Mouse (Mus musculus): Measurements from ENCODE around the gene Prpf6. TPM values are rescaled to one million over a fixed set of nuclear protein-coding genes. Genes with fewer than 3 reads are reported as not detected.
A peak's percentile ranks its signal among the peaks of the same experiment; 100 is the strongest.

Gene Prpf6
- 10 to 100 TPM; 31.1 to 36.5 TPM for total RNA-seq (2021)
- long read RNA-seq, experiment 1, transcript Prpf6-201 (21 exons, 3,054 nt): major isoform, 23 of 29 reads
- long read RNA-seq, experiment 1, partial matches to known transcripts: 4 of 29 reads
- long read RNA-seq, experiment 1, other reads (novel, unspliced or antisense): 2 of 29 reads
- long read RNA-seq, experiment 2, transcript Prpf6-201 (21 exons, 3,054 nt): major isoform, 28 of 35 reads
- long read RNA-seq, experiment 2, partial matches to known transcripts: 4 of 35 reads
- long read RNA-seq, experiment 2, other reads (novel, unspliced or antisense): 3 of 35 reads

- intact Hi-C loops (cut with DNase I): loop anchor here (10.0 kb wide), 1 partner anchor 407 kb away; the partner anchor contains the start of gene Ppdpf
- peak within 1 kb of the TSS; percentile 85 for H3K4me3 ChIP-seq
- H3K27ac ChIP-seq: peak within 1 kb of the TSS; percentile 92
- no peak for TF ChIP-seq CTCF (IDR thresholded peaks at IDR 0.05)
- no peak for DNase-seq
Observed at GRCm38 (mm10) chr2:181591528-181592085, at the start of gene Prpf6. Gene Prpf6, plus strand, starts transcription at chr2:181591868.

GRCm38 (mm10) chr2:181546142-181546541 is 45.5 kb upstream of the Prpf6 start:
- intact Hi-C loops (cut with DNase I): no loop called here
- TF ChIP-seq CTCF (IDR thresholded peaks at IDR 0.05): no peak
- DNase-seq: no peak
- H3K4me3 ChIP-seq: no peak overlapping the region
- H3K27ac ChIP-seq: no peak overlapping the region

- H3K4me3 ChIP-seq: no peak overlapping the region
- no peak for DNase-seq
- H3K27ac ChIP-seq: no peak overlapping the region
- no peak for TF ChIP-seq CTCF (IDR thresholded peaks at IDR 0.05)
- intact Hi-C loops (cut with DNase I): no loop called here
Observed at GRCm38 (mm10) chr2:181548227-181548626, 43.4 kb upstream of the Prpf6 start.

- intact Hi-C loops (cut with DNase I): no loop called here
- Histone ChIP-seq H3K4me3 (no peak overlapping the region), H3K27ac (no peak overlapping the region)
- TF ChIP-seq CTCF (IDR thresholded peaks at IDR 0.05): no peak
- DNase-seq: no peak
Observed at GRCm38 (mm10) chr2:181548682-181549081, 43.0 kb upstream of the Prpf6 start.

- peak; percentile 71 for DNase-seq
- Histone ChIP-seq H3K27ac (no peak overlapping the region), H3K4me3 (no peak overlapping the region)
- TF ChIP-seq CTCF (IDR thresholded peaks at IDR 0.05): no peak
- intact Hi-C loops (cut with DNase I): no loop called here
Observed at GRCm38 (mm10) chr2:181550233-181550632, 41.4 kb upstream of the Prpf6 start.

- no peak overlapping the region for H3K4me3 ChIP-seq
- DNase-seq: no peak
- no peak overlapping the region for H3K27ac ChIP-seq
- TF ChIP-seq CTCF (IDR thresholded peaks at IDR 0.05): no peak
- intact Hi-C loops (cut with DNase I): no loop called here
Observed at GRCm38 (mm10) chr2:181553772-181554171, 37.9 kb upstream of the Prpf6 start.

GRCm38 (mm10) chr2:181567338-181567737 is 24.3 kb upstream of the Prpf6 start:
- no peak for TF ChIP-seq CTCF (IDR thresholded peaks at IDR 0.05)
- no peak for DNase-seq
- H3K4me3 ChIP-seq: no peak overlapping the region
- intact Hi-C loops (cut with DNase I): loop anchor here (5.0 kb wide), 1 partner anchor 155 kb away; no protein-coding TSS in a partner anchor
- no peak overlapping the region for H3K27ac ChIP-seq

- H3K4me3 ChIP-seq: no peak overlapping the region
- peak; percentile 77 for TF ChIP-seq CTCF (IDR thresholded peaks at IDR 0.05)
- DNase-seq: peak; percentile 64
- no peak overlapping the region for H3K27ac ChIP-seq
- intact Hi-C loops (cut with DNase I): loop anchor here (2.0 to 5.0 kb wide), 2 partner anchors 46 to 156 kb away; no protein-coding TSS in a partner anchor
Observed at GRCm38 (mm10) chr2:181568272-181569008, 23.2 kb upstream of the Prpf6 start.

GRCm38 (mm10) chr2:181569856-181570255 is 21.8 kb upstream of the Prpf6 start:
- no peak for TF ChIP-seq CTCF (IDR thresholded peaks at IDR 0.05)
- intact Hi-C loops (cut with DNase I): loop anchor here (2.0 to 5.0 kb wide), 2 partner anchors 47 to 158 kb away; no protein-coding TSS in a partner anchor
- H3K4me3 ChIP-seq: no peak overlapping the region
- DNase-seq: no peak
- H3K27ac ChIP-seq: no peak overlapping the region

GRCm38 (mm10) chr2:181570375-181570774 is 21.3 kb upstream of the Prpf6 start:
- Histone ChIP-seq H3K4me3 (no peak overlapping the region), H3K27ac (no peak overlapping the region)
- no peak for TF ChIP-seq CTCF (IDR thresholded peaks at IDR 0.05)
- no peak for DNase-seq
- intact Hi-C loops (cut with DNase I): no loop called here

GRCm38 (mm10) chr2:181570921-181571595 is 20.6 kb upstream of the Prpf6 start:
- intact Hi-C loops (cut with DNase I): no loop called here
- peak; percentile 51 for DNase-seq

GRCm38 (mm10) chr2:181571941-181572670 is 19.6 kb upstream of the Prpf6 start:
- no peak for TF ChIP-seq CTCF (IDR thresholded peaks at IDR 0.05)
- Histone ChIP-seq H3K27ac (0 out of 2 replicates have a peak overlapping the region, but pooled peaks have one; percentile 44), H3K4me3 (no peak overlapping the region)
- no peak for DNase-seq
- intact Hi-C loops (cut with DNase I): no loop called here

More at GRCm38 (mm10) chr2:181570921-181571595, 20.6 kb upstream of the Prpf6 start:
- 0 out of 2 replicates have a peak overlapping the region, but pooled peaks have one; percentile 31 for H3K27ac ChIP-seq
- TF ChIP-seq CTCF (IDR thresholded peaks at IDR 0.05): no peak
- no peak overlapping the region for H3K4me3 ChIP-seq

Measured in gastrocnemius, adult 2 months (tissue).